Mouse (Mus musculus) heart, postnatal 0 days (tissue): Measurements from ENCODE around the gene Kcnj8.

Experiments
- CTCF ChIP-seq: IDR thresholded peaks from 2 replicates; pipeline ENCODE4 v1.5.1; 2016; ENCODE audit warnings: antibody characterized with exemption, control low read depth, low read depth
- EP300 ChIP-seq: IDR thresholded peaks from 2 replicates; pipeline ENCODE4 v1.6.1; 2016; ENCODE audit warnings: antibody characterized with exemption, low read depth

GRCm38 (mm10) chr6:142543648-142544047 lies 27.8 kb downstream of the Kcnj8 start:
- TF ChIP-seq CTCF: no peak
- no peak for TF ChIP-seq EP300
